Mouse (Mus musculus): ENCODE results near the gene Ptprd. TPM values are rescaled to one million over a fixed set of nuclear protein-coding genes. Genes with fewer than 3 reads are reported as not detected.

Gene Ptprd
- total RNA-seq, 1 experiment from 2014 or later: not detected

DNA sequence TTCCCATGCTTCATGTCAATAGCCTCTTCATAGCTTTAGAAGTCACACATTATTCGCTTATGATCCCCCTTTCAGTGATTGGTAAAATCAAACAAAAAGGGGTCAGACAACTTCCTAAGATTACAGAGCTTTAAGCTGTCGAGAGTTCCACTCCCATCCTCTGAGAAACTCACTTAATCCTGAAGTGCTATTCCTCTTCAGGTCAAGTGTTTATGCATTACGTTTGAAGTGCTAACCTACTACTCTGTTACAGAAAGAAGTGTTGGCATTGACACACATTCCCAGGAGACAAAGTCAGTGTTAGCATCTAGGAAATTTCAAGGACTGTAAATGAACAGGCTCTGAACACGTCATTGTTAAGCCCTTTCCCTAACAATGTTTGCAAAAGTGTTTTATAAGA is 1550.0 kb downstream of the Ptprd start:
- ATAC-seq (replicated peaks in 1 of 2; ENCODE audit: insufficient read depth in 1 of 2, low FRiP score in 2 of 2, low TSS enrichment in 1 of 2, low read depth in 1 of 2, poor library complexity in 2 of 2, severe bottlenecking in 2 of 2): no peak

DNA sequence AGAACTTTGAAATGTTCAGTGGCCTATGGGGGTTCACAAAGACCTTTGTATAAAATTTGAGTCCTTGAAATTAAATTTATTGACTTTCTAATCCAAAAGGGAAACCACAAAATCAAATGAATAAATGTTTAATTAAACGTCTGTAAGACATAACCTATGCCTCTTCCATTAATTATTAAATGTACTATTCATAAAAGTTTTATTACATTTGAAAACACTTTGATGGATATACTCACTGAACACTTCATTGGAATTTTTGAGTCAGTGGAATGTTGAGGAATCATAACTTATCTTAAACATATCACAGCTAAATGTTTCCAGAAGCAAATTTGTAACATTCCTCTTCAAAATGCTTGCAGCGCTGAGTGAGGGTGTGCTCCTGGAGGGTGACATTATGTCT is 1551.6 kb downstream of the Ptprd start:
- no peak for ATAC-seq (replicated peaks in 1 of 2; ENCODE audit: insufficient read depth in 1 of 2, low FRiP score in 2 of 2, low TSS enrichment in 1 of 2, low read depth in 1 of 2, poor library complexity in 2 of 2, severe bottlenecking in 2 of 2)

DNA sequence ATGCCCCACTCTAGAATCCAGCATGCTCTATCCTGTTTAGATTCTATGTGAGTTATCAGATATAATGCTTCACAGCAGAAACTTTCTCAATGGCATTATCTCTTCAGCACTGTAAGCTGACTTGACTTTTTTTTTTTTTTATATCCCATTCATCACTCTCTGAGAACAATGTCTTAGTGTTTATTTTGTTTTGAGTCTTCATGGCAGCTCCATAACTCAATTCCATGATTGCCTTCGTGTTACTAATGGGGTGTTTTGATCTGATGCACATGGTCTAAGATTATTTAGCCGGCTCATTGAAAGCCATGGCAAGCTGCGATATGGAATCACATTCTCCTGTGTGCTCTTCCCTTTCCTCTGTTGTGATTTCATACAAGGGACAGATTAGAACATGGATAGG is 1555.0 kb downstream of the Ptprd start:
- no peak for ATAC-seq (replicated peaks in 1 of 2; ENCODE audit: insufficient read depth in 1 of 2, low FRiP score in 2 of 2, low TSS enrichment in 1 of 2, low read depth in 1 of 2, poor library complexity in 2 of 2, severe bottlenecking in 2 of 2)

DNA sequence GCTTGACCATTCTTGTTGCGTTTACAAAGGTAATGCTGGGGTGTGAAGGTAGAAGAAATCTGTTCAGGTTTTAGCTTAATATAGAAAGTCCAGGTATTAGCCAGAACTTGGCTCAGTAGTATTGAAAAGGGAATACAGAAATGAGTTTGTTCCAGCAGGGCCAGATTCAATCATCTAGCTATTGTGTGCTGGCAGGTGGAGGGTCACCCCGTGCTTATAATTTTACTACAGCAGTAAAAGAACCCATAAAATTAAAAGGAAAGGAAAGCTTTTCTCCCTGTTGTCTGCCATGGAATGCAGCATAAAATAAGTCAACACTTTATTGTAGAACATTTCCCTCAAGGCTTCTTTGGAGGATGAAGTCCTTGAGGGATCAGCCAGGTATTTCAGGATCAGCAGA is 1558.8 kb downstream of the Ptprd start:
- no peak for ATAC-seq (replicated peaks in 1 of 2; ENCODE audit: insufficient read depth in 1 of 2, low FRiP score in 2 of 2, low TSS enrichment in 1 of 2, low read depth in 1 of 2, poor library complexity in 2 of 2, severe bottlenecking in 2 of 2)

DNA sequence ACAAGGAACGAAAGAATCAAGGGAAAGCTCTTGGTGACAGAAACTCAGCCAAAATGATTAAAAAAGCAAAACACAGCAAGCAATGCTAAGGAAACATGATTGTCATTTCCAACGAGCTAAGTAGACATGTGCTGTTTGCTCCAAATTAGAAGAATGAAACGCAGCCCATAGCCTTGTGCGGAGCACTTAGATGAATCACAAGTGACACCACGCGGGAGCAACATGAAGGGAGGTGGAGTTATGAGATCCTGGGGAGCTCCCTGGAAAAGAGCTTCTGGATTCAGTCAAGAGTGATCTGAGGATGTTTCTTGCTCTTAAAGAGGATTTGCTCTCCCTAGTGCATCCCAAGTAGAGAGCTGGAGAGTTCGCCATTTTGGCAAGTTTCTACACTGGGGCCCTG is 1590.0 kb downstream of the Ptprd start:
- no peak for ATAC-seq (replicated peaks in 1 of 2; ENCODE audit: insufficient read depth in 1 of 2, low FRiP score in 2 of 2, low TSS enrichment in 1 of 2, low read depth in 1 of 2, poor library complexity in 2 of 2, severe bottlenecking in 2 of 2)

DNA sequence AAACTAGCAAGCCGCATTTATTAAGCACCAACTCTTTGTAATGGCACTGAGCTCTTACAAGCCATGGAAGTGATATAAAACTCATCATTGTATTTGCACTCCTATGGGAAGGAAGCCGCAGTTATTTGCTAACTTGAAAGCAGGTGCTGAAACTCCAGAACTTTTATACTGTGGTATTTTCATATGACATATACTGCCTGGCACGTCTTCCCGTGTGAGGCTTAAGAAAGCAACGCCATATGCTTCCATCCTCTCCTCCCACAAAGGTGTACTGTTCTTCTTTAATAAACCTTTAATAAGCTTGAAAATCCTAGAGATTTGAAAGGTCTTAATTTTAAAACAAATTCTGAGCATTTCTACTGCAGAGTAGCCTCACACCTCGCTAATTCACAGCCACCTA is 1595.1 kb downstream of the Ptprd start:
- ATAC-seq (replicated peaks in 1 of 2; ENCODE audit: insufficient read depth in 1 of 2, low FRiP score in 2 of 2, low TSS enrichment in 1 of 2, low read depth in 1 of 2, poor library complexity in 2 of 2, severe bottlenecking in 2 of 2): no peak

DNA sequence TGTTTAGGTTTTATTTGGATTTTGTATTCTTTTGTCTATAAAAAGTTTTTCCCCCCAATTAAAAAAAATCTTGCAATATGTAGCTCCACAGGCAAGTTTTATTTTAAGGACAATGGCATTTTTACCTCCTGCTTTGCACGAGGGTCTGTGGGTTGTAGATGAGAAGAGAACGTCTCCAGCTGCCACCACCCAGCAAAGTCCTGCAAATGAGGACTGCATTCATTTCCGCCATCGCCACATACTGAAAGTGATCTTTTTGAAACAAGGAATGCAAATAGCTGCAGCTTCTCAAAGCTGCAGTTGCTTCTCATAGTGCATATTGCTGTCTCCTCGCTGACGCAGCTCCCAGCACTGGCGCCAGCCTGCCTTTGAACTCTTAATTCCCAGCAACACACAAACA is 1603.5 kb downstream of the Ptprd start:
- no peak for ATAC-seq (replicated peaks in 1 of 2; ENCODE audit: insufficient read depth in 1 of 2, low FRiP score in 2 of 2, low TSS enrichment in 1 of 2, low read depth in 1 of 2, poor library complexity in 2 of 2, severe bottlenecking in 2 of 2)

DNA sequence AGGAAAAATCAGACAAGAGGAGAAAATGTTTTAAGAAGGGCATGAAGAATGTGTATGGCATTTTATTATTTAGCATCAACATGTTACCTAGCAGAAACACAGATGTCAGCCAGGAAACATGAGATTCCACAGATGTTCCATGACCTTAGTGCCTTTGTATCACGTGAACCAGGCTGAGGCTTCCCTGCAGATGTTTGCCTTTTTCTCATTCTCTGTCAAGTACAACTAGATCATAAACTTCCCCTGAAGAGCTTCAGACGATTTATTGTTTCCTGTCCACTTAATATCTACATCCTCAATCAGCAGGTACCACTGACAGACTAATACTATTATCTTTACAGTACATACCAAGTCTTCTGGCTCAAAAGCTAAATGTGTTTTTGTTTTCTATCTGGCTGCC is 1605.0 kb downstream of the Ptprd start:
- no peak for ATAC-seq (replicated peaks in 1 of 2; ENCODE audit: insufficient read depth in 1 of 2, low FRiP score in 2 of 2, low TSS enrichment in 1 of 2, low read depth in 1 of 2, poor library complexity in 2 of 2, severe bottlenecking in 2 of 2)

DNA sequence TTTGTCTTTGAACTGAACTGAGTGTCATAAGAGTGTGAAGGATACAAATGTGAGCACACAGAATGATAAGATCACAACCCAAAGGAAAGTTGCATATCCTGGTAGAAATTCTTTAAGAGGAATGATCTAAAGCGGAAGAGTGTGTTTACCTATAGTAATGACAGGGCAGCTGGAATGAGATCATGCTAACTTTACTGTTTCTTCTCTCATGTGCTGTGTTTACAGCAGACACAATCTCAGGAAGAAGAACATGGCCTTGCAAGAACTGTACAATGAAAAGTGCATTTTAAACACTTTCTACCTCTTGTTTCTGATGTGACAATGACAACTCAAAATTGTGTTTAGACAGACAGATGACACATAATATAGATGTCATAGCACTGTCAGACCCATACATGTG is 1621.0 kb downstream of the Ptprd start:
- no peak for ATAC-seq (replicated peaks in 1 of 2; ENCODE audit: insufficient read depth in 1 of 2, low FRiP score in 2 of 2, low TSS enrichment in 1 of 2, low read depth in 1 of 2, poor library complexity in 2 of 2, severe bottlenecking in 2 of 2)

DNA sequence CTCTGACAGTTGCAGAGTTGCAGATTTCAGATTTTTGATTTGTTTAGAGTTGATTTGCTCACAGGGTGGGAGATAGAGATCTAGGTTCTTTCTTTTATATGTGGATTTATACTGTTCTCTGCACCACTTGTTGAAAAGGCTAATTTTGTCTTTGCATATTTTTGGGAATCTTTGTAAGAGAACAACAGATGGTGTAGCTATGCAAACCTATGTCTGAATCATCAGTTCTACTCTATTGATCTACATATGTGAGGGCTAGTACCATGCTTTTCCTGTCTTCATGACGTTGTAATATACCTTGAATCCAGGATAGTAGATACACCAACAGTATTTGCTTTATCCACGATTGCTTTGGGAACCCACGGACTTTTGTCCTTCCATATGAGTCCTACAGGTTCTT is 1628.7 kb downstream of the Ptprd start:
- no peak for ATAC-seq (replicated peaks in 1 of 2; ENCODE audit: insufficient read depth in 1 of 2, low FRiP score in 2 of 2, low TSS enrichment in 1 of 2, low read depth in 1 of 2, poor library complexity in 2 of 2, severe bottlenecking in 2 of 2)

DNA sequence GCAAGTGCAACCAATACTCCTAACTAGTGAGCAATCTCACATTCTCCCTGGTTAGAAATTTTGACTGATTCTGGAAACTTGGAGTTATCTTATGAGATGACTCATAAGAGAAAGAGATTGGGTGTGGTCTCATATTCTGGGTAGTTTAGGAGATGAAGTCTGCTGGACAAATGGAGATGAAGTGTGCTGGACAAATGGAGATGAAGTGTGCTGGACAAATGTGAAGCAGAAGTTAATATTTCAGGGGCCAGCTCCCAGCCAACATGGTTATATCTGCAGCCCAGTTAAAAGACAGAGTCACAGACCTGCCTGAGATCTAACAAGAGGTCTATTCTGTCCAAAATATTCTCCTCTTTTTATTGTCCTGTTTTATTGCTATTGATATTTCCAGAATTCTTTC is 1645.8 kb downstream of the Ptprd start:
- no peak for ATAC-seq (replicated peaks in 1 of 2; ENCODE audit: insufficient read depth in 1 of 2, low FRiP score in 2 of 2, low TSS enrichment in 1 of 2, low read depth in 1 of 2, poor library complexity in 2 of 2, severe bottlenecking in 2 of 2)

DNA sequence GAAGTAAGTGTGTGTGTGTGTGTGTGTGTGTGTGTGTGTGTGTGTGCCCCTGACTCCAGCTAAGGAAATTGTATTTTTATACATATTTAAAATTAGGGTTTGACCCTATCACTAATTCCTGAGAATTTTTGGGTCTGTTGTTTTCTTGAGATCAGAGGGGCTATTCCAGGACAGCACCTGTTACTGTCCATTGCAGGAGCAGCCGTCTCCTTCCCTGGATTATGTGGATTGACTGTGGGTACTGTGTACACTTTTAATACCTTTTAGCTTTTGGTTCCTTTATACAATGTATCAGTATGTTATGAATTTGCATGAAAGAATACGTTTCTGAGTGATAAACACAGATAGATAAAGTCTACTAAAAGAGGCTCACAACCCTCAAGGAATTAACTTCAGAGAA is 1670.0 kb downstream of the Ptprd start:
- no peak for ATAC-seq (replicated peaks in 1 of 2; ENCODE audit: insufficient read depth in 1 of 2, low FRiP score in 2 of 2, low TSS enrichment in 1 of 2, low read depth in 1 of 2, poor library complexity in 2 of 2, severe bottlenecking in 2 of 2)

DNA sequence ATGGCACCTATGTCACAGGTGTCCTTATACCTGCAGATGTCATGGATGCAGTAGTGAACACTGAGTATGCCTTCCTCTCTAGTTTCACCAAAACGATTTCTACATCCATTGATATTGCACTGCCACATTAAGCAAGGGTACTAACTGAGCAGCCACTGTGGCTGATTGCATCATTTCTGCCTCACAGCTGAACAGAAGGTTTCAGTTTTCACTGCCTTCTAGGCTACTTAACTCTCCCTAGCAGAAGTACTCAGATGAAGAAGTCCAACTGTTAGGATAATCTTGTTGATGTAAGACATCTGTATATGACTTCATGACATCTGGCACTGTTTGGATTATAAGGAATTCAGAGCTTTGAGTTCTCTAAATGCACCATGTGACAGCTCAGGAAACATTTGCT is 1678.8 kb downstream of the Ptprd start:
- no peak for ATAC-seq (replicated peaks in 1 of 2; ENCODE audit: insufficient read depth in 1 of 2, low FRiP score in 2 of 2, low TSS enrichment in 1 of 2, low read depth in 1 of 2, poor library complexity in 2 of 2, severe bottlenecking in 2 of 2)

DNA sequence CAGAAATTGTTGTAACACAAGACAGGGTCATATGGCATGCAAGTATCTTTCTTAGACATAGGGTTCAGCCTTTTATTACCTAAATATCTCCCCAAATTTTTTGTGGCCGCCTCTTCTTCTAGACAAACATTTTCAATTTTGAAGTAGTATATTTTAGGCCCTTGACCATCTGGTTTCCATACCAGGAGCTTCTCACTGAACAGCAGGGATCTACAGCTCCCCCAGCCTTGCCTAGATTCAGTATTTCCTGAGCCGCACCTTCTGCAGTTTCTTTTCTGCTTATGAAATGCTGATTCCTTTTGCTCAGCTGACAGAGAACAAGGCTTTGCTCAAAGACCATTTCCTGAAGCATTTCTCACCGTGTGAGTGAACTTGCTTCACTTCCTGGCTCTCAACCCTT is 1686.5 kb downstream of the Ptprd start:
- no peak for ATAC-seq (replicated peaks in 1 of 2; ENCODE audit: insufficient read depth in 1 of 2, low FRiP score in 2 of 2, low TSS enrichment in 1 of 2, low read depth in 1 of 2, poor library complexity in 2 of 2, severe bottlenecking in 2 of 2)

DNA sequence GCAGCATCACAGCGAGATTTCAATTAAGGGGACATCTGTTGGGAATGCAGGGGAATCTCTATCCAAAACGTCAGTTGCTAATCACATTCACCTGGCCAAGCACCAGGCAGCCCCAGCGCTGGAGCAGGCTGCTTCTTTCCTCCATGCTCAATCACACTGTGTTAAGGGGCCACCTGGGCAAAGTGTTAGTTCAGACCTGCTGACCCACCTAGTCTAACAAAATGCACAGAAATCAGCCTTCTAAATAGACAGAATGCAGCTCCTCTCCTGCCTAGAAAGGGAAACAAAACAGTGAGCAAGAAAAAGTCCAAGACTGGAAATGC is 1708.5 kb downstream of the Ptprd start:
- no peak for ATAC-seq (replicated peaks in 1 of 2; ENCODE audit: insufficient read depth in 1 of 2, low FRiP score in 2 of 2, low TSS enrichment in 1 of 2, low read depth in 1 of 2, poor library complexity in 2 of 2, severe bottlenecking in 2 of 2)

DNA sequence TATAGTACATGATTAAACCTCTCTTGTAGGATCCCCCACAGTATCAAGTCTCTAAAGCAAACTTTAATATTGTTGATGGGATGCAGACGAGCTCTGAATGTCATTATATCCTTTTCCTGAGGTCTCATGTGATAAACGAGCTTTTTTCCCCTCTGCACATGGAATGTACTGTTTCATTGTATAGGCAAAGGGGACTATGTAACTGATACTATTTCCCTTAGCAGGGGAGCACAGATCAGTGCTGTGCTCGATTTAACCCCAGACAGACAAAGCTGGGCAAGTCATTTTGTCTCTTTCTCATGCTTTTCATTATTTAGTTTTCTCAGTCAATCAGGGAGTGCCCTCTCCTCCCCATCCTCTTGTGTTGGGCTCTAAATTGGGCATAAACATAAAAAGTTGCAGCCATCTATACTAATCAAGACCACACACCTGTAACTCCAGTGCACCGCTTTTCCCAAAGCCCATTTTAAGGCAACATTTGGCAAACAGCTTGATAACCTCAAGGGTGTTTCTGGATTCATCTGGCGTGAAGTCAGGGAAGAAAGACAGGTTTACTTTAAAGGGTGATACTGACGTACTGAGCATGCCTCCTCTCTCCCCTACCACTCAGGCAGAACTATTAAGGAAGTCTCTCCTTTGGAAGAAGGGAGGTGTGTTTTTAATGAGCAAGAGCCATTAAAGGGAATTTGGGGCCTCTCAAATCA is 1709.0 kb downstream of the Ptprd start:
- no peak for ATAC-seq (replicated peaks in 1 of 2; ENCODE audit: insufficient read depth in 1 of 2, low FRiP score in 2 of 2, low TSS enrichment in 1 of 2, low read depth in 1 of 2, poor library complexity in 2 of 2, severe bottlenecking in 2 of 2)

DNA sequence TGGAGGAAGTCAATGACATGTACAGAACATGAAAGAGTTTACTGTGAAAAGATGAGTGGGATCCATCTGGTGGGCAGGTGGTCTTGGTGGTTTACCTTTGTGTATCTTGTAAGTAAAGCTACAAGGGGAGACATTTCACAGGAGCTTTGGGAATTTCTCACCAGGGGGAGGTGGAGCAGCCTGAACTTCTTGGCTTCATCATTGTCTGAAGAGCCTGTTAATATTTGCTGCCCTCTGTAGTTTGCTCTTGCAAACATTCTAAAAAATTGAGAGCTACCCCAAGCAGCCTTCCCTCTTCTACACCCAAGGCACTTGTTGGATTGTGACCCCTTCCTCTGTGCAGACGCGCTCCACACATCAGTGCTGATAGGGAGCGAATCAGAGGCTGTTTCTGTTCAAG is 1725.9 kb downstream of the Ptprd start:
- no peak for ATAC-seq (replicated peaks in 1 of 2; ENCODE audit: insufficient read depth in 1 of 2, low FRiP score in 2 of 2, low TSS enrichment in 1 of 2, low read depth in 1 of 2, poor library complexity in 2 of 2, severe bottlenecking in 2 of 2)

DNA sequence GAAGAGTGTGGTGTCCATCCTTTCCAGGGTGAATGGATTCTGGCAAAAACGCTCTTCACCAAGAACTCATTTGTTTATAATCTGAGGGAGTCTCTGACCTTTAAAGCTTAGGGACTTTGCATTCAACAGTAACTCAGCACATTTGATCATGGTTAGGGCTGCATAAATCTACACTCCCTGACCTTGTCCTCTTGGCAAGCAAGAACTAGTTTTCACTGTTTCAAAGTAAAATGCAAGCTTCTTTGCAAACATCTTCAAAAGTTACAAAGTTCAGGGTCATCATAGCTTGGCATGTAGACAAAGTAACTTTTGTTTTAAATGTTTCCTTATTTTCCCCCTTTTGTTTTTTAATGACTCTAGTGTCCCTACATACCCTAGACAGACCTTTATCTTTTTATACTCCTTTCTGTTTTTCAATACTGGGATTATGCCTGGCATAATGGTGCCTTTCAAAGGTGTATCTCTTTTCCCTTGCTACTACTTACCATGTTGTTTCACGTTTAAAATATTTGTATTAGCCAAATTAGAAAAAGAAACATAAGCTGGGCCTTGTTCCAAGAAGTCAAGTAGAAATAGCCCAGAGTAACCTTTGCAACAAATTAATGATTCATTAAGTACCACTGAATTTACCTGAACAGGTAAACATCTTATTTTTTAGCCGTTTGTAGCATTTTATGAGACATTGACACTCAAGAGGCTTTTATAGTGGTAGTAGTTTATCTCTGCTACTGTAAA is 1743.2 kb downstream of the Ptprd start:
- no peak for ATAC-seq (replicated peaks in 1 of 2; ENCODE audit: insufficient read depth in 1 of 2, low FRiP score in 2 of 2, low TSS enrichment in 1 of 2, low read depth in 1 of 2, poor library complexity in 2 of 2, severe bottlenecking in 2 of 2)

DNA sequence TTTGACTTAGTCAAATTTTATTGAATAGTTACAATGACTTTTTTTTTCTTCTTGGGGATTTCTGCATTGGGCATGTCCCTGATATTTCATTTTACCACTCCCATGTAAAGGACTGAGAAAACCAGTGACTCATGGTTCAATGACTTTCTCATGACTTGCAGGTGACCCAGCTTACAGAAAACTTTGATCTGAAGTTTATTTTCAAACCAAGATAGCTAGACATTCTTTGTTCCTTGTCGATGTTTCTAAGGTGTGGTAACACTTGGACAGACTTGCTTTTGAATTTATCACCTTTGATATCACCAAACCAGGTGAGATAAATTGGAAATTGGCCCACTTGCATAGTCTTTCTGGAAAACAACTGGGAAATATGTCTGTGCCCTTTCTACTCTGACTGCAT is 1747.1 kb downstream of the Ptprd start:
- no peak for ATAC-seq (replicated peaks in 1 of 2; ENCODE audit: insufficient read depth in 1 of 2, low FRiP score in 2 of 2, low TSS enrichment in 1 of 2, low read depth in 1 of 2, poor library complexity in 2 of 2, severe bottlenecking in 2 of 2)
